Mouse (Mus musculus) neural tube, embryonic 11.5 days (tissue): ENCODE measurements around the gene Ldlrad3. TPM values are rescaled to one million over a fixed set of nuclear protein-coding genes. Genes with fewer than 3 reads are reported as not detected.

Source experiments
- ATAC-seq: fragments of 200-750 bp; cut with Nextera tagmentation; 2 replicates; pipeline ENCODE4 v1.8.0; 2017; ENCODE audit warnings: moderate number of reproducible peaks, mild to moderate bottlenecking, moderate TSS enrichment, moderate library complexity; ENCODE audit not compliant: insufficient read depth, low FRiP score, low TSS enrichment
- DNase-seq: peaks from one replicate; pipeline ENCODE4 v3.0.0-alpha.2; 2015; ENCODE audit warnings: low spot score
- H3K27ac ChIP-seq: fragments of 300-500 bp; sonication (generic); 2 replicates; pipeline ENCODE4 v1.5.1; 2014; ENCODE audit warnings: low read depth, mild to moderate bottlenecking, low read length
- H3K27me3 ChIP-seq: fragments of 300-500 bp; sonication (generic); 2 replicates; pipeline ENCODE4 v1.6.1; 2014; ENCODE audit warnings: mild to moderate bottlenecking, low read length, mixed read lengths; ENCODE audit not compliant: control insufficient read depth, insufficient read depth
- H3K36me3 ChIP-seq: fragments of 300-500 bp; sonication (generic); 2 replicates; pipeline ENCODE4 v1.6.1; 2014; ENCODE audit warnings: mild to moderate bottlenecking, low read length, moderate library complexity, mixed read lengths; ENCODE audit not compliant: control insufficient read depth, insufficient read depth
- H3K4me1 ChIP-seq: fragments of 300-500 bp; sonication (generic); 2 replicates; pipeline ENCODE4 v1.6.1; 2014; ENCODE audit warnings: low read length, mixed read lengths; ENCODE audit not compliant: control insufficient read depth, insufficient read depth
- H3K4me2 ChIP-seq: fragments of 300-500 bp; sonication (generic); 2 replicates; pipeline ENCODE4 v1.6.1; 2014; ENCODE audit warnings: low read depth, mild to moderate bottlenecking, moderate library complexity
- H3K4me3 ChIP-seq: fragments of 300-500 bp; sonication (generic); 2 replicates; pipeline ENCODE4 v1.5.1; 2014; ENCODE audit warnings: low read depth, low read length
- H3K9ac ChIP-seq: fragments of 300-500 bp; sonication (generic); 2 replicates; pipeline ENCODE4 v1.6.1; 2014; ENCODE audit warnings: mild to moderate bottlenecking, low read length
- H3K9me3 ChIP-seq: fragments of 300-500 bp; sonication (generic); 2 replicates; pipeline ENCODE4 v1.6.1; 2016; ENCODE audit warnings: low read length; ENCODE audit not compliant: control insufficient read depth
- WGBS: fragments of 180-500 bp; shearing (Covaris S2); extraction: QIAGEN DNeasy Blood & Tissue Kit; methylation state at CpG from one replicate; pipeline ENCODE4 v1.1.7; 2014; 5-methylcytosine and 5-hydroxymethylcytosine counted together
- polyA plus RNA-seq: library from polyadenylated mRNA; unstranded; fragments of >200 nt; fragmentation: Nextera tagmentation; extraction: Ambion mirVana; gene quantifications from 2 replicates; pipeline ENCODE4 v1.2.1, GENCODE M21; 2014

The Ldlrad3 gene
- polyA plus RNA-seq, 1 experiment from 2014 or later: 64.9 TPM

DNA sequence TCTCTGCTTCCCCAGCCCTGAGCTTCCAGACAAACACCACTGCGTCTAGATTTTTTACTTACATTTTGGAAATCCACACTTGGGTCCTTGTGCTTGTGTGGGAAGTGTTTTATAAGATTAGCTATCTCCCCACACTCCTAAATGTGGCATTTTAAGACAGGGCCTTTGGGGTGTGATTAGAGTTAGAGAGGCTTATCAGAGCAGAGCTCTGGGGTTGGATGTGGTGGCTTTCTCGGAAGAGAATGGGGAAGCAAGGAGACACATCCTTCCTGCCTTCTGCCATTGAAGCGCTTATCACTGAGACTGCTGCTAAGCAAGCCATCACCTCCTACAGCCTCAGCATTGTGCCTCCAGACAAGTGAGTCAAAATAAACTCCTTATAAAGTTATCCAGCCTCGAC lies 8.1 kb upstream of the Ldlrad3 start:
- Histone ChIP-seq H3K4me1 (peaks cover 4% of the 10 kb centered on the region; the same call in 1 of the 2 replicates), H3K9ac (no peak overlapping the region), H3K4me2 (no peak overlapping the region), H3K36me3 (no peaks in the 10 kb centered on the region), H3K9me3 (no peaks in the 10 kb centered on the region), H3K4me3 (no peak overlapping the region), H3K27ac (no peak overlapping the region), H3K27me3 (no peaks in the 10 kb centered on the region)
- ATAC-seq (no peak), DNase-seq (no peak)
- 80% methylated on average over 4 of the region's 4 CpGs for WGBS

- Histone ChIP-seq H3K36me3 (no peaks in the 10 kb centered on the region), H3K4me1 (peaks cover 4% of the 10 kb centered on the region; the same call in 1 of the 2 replicates), H3K9me3 (no peaks in the 10 kb centered on the region), H3K9ac (no peak overlapping the region), H3K4me3 (no peak overlapping the region), H3K27me3 (no peaks in the 10 kb centered on the region), H3K27ac (no peak overlapping the region), H3K4me2 (no peak overlapping the region)
- ATAC-seq: no peak
- WGBS: 92% methylated on average over 16 of the region's 16 CpGs
- no peak for DNase-seq
Measured at GRCm38 (mm10) chr2:102192943-102193820, 7.0 kb upstream of the Ldlrad3 start.

- no peak for DNase-seq
- H3K9me3 ChIP-seq: no peaks in the 10 kb centered on the region
- H3K27me3 ChIP-seq: no peaks in the 10 kb centered on the region
- ATAC-seq: no peak
- no peaks in the 10 kb centered on the region; the same call in 1 of the 2 replicates for H3K4me1 ChIP-seq
- H3K4me2 ChIP-seq: no peak overlapping the region
- no peak overlapping the region for H3K4me3 ChIP-seq
- H3K27ac ChIP-seq: no peak overlapping the region
- H3K36me3 ChIP-seq: no peaks in the 10 kb centered on the region
- no peak overlapping the region for H3K9ac ChIP-seq
- WGBS: 84% methylated on average over 4 of the region's 4 CpGs
Measured at GRCm38 (mm10) chr2:102191736-102192135, 5.6 kb upstream of the Ldlrad3 start.

- H3K9ac ChIP-seq: no peak overlapping the region
- no peak overlapping the region for H3K4me2 ChIP-seq
- H3K9me3 ChIP-seq: no peaks in the 10 kb centered on the region
- ATAC-seq (no peak), DNase-seq (no peak)
- no peaks in the 10 kb centered on the region for H3K27me3 ChIP-seq
- H3K4me3 ChIP-seq: no peak overlapping the region
- no peaks in the 10 kb centered on the region for H3K36me3 ChIP-seq
- H3K4me1 ChIP-seq: no peaks in the 10 kb centered on the region; the same call in 1 of the 2 replicates
- no peak overlapping the region for H3K27ac ChIP-seq
Measured at GRCm38 (mm10) chr2:102190956-102191355, 4.8 kb upstream of the Ldlrad3 start.

DNA sequence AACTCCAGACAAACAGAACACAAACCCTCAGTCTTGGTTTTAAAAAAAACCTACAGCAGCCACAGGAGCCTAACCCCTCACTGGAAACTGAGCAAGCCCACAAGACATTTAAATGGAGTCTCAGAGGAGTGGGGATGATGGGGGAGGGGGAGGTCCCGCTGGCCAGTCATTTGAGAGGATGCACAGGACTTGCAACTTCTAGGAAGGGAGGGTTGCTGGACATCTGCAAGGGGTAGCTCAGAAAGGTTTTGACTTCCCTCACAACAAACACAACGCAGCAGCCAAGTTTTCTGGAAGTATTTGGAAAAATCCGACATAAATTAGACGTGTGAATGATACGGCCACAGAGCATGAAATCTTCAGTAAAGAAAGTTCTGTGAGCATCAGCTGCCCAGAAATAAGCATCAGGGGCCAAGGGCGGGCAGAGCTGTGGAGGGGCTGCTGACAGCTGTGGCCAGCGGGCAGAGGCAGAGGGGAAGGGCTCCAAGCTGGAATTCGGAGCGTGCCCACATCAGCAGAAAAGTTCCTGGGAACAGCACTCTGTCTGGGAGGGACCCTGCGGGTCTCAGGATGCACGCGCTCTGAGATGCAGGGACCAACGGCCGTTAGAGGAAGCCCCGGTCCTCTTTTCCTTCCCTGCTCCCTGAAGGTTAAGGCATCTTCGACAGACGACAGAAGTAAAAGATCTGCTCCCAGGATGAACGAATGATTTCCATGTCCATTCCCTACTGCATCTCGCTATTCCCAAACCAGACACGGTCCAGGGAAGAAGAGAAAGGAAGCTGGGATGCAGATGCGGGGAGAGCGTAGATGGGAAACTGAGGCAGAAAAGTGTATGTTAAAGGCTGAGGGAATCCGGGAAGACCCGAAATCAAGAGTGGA lies 875 bp downstream of the Ldlrad3 start:
- ATAC-seq: peak; percentile 51
- WGBS: under 1% methylated on average over 24 of the region's 24 CpGs
- peak overlapping the region; percentile 81 for H3K4me3 ChIP-seq

DNA sequence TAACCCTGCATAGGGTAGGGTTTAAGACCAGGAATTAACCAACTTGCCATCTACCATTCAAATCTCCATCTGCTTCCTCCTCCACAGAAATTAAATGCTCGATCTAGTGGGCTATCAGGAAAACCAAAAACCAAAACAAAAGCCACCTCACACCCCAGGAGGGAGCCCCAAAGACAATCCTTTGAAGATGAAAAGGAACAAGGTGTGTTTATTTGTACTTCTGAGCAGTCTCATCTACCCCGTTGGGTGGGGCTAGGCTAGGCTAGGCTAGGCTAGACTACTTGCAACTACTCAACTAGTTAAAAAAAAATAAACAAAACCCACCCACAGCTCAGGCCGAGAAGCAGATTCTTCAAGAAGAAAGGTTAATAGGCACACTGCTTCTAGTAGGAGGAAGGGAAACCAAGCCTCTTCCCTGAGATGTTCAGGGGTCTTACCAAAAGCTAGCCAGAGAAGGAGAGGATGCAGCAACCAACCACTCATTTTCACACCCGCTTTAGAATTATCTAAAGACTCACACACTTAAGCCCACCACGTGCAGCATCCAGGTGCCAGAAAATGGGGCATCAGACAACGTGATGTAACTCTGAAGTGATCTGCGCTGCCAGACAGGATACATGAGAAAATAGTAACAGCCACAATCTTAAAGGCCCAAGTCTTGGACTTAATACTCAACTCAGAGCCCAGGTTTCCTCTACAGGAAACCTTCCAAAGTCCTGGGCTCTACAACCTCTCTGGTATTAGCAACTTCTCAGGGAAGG lies 2.3 kb downstream of the Ldlrad3 start:
- Histone ChIP-seq H3K27me3 (no peaks in the 10 kb centered on the region), H3K36me3 (0 out of 2 replicates have a peak, but pooled peaks cover 2% of the 10 kb centered on the region), H3K4me1 (peaks cover 10% of the 10 kb centered on the region), H3K4me2 (no peak overlapping the region; the same call in 1 of the 2 replicates), H3K9ac (no peak overlapping the region), H3K27ac (no peak overlapping the region), H3K4me3 (no peak overlapping the region), H3K9me3 (no peaks in the 10 kb centered on the region)
- ATAC-seq (no peak), DNase-seq (no peak)
- WGBS: 75% methylated on average over 7 of the region's 7 CpGs

More for the DNA sequence above, 875 bp downstream of the Ldlrad3 start:
- H3K9me3 ChIP-seq: no peaks in the 10 kb centered on the region
- peak overlapping the region; percentile 86 for H3K27ac ChIP-seq
- 0 out of 2 replicates have a peak, but pooled peaks cover 2% of the 10 kb centered on the region for H3K36me3 ChIP-seq
- peak overlapping the region; percentile 91 for H3K9ac ChIP-seq
- H3K4me1 ChIP-seq: peaks cover 10% of the 10 kb centered on the region
- DNase-seq: peak; percentile 74
- H3K4me2 ChIP-seq: peak overlapping the region; percentile 87
- no peaks in the 10 kb centered on the region for H3K27me3 ChIP-seq

GRCm38 (mm10) chr2:102181459-102181858 lies 4.7 kb downstream of the Ldlrad3 start:
- H3K27ac ChIP-seq: no peak overlapping the region
- H3K27me3 ChIP-seq: no peaks in the 10 kb centered on the region
- no peaks in the 10 kb centered on the region for H3K9me3 ChIP-seq
- no peak for DNase-seq
- H3K4me2 ChIP-seq: no peak overlapping the region
- no peak overlapping the region for H3K4me3 ChIP-seq
- 0 out of 2 replicates have a peak, but pooled peaks cover 2% of the 10 kb centered on the region for H3K36me3 ChIP-seq
- H3K4me1 ChIP-seq: peaks cover 10% of the 10 kb centered on the region
- ATAC-seq: no peak
- H3K9ac ChIP-seq: no peak overlapping the region
- WGBS: 77% methylated on average over 2 of the region's 2 CpGs

DNA sequence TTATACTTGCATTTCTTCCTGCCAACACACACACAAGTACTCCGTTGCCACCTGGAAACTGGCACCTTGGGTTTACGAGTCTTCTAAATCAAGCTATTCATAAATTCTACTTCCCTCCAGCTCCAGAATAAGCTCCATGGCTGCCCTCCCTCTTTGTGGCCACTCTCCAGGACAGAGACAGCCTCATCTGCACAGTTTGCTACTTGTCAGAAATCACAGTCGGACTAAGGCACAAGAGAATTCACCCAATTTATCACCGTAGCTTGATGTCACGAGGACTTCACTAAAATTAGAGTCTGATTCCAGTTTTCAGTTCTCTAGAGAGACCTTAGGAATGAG lies 9.8 kb downstream of the Ldlrad3 start:
- 80% methylated on average over 5 of the region's 5 CpGs for WGBS
- no peaks in the 10 kb centered on the region for H3K9me3 ChIP-seq

More for the DNA sequence above, 9.8 kb downstream of the Ldlrad3 start:
- no peak for ATAC-seq
- no peak for DNase-seq
- Histone ChIP-seq H3K27ac (no peak overlapping the region), H3K9ac (no peak overlapping the region), H3K4me2 (no peak overlapping the region), H3K4me3 (no peak overlapping the region), H3K27me3 (no peaks in the 10 kb centered on the region), H3K4me1 (no peaks in the 10 kb centered on the region), H3K36me3 (no peaks in the 10 kb centered on the region; the same call in 1 of the 2 replicates)
